Mouse (Mus musculus): ENCODE measurements around the gene Btbd10. TPM values are rescaled to one million over a fixed set of nuclear protein-coding genes. Genes with fewer than 3 reads are reported as not detected.
A peak's percentile ranks its signal among the peaks of the same experiment; 100 is the strongest.

The Btbd10 gene
- 10 to 100 TPM; 13.3 to 15.4 TPM for total RNA-seq (2021)
- 24.5 and 27.8 TPM in 2 replicates for polyA plus RNA-seq (2012; rRNA removed)
- long read RNA-seq, transcript Btbd10-201 (11 exons, 2,581 nt): major isoform, 5 of 15 reads
- long read RNA-seq, partial matches to known transcripts: 1 of 15 reads
- long read RNA-seq, other reads (novel, unspliced or antisense): 5 of 15 reads

GRCm38 (mm10) chr7:113368746-113369619 is at the start of gene Btbd10:
Gene Btbd10 (minus strand): TSS chr7:113369392.
- peak; percentile 99 for DNase-seq

DNA sequence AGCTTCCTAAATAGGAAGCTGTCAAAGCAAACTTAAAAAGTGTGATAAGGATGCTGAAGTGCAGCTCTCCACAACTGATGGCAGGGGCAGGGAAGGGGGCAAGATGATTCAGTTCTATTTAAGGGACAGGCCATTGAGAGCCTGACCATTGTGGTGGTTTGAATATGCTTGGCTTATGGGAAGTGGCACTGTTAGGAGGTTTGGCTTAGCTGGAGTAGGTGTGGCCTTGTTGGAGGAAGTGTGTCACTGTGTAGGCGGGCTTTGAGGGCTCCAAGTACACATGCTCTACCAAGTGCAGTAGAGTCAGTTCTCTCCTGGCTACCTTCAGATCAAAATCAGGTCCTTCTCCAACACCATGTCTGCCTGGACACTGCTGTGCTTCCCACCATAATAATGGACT is 47.3 kb upstream of the Btbd10 start:
- DNase-seq: no peak

- no peak for DNase-seq
Measured at GRCm38 (mm10) chr7:113415256-113415655, 46.1 kb upstream of the Btbd10 start.

- peak; percentile 8 for DNase-seq
Measured at GRCm38 (mm10) chr7:113408712-113409111, 39.5 kb upstream of the Btbd10 start.

- no peak for DNase-seq
Measured at GRCm38 (mm10) chr7:113398083-113398482, 28.9 kb upstream of the Btbd10 start.

DNA sequence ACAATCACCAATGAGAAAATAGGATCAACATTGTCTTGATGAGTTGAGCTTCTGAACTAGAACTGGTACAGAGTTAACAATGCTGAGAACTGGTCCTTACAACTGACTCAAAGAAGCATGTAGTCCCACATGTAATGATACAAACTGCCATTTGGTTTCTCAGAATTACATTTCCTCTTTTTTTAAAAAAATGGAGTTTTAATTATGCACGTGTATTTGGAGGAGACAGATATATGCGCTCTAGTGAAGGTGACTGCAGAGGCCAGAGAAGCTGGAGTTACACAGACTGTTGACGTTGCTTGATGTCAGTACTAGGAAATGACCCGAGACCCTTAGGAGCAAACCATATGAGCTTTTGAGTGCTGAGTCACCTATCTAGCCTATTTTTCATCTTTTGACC is 27.5 kb upstream of the Btbd10 start:
- DNase-seq: no peak

GRCm38 (mm10) chr7:113391619-113392018 is 22.4 kb upstream of the Btbd10 start:
- DNase-seq: no peak

DNA sequence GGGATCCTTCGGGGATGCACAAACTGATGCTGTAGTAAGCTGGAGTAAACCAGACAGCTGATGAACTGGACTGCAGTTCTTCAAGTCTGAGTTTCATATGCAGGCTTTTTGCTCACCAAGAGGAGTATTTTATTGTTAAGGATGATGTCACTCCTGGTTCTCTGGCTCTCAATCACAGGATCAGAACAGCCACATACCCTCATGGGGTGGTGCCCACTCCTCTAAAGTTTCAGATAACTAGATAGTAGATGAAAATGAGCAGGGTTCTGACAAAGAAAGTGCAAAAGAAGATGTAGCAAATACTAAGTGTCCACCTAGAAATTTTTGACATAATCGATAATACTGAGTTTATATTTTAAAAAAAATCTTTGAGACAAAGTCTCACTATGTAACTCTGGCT is 19.3 kb upstream of the Btbd10 start, which contains the start of gene Pth:
Gene Pth (minus strand): TSS at position 101 of the 400 bp plus-strand sequence.
- DNase-seq: no peak

DNA sequence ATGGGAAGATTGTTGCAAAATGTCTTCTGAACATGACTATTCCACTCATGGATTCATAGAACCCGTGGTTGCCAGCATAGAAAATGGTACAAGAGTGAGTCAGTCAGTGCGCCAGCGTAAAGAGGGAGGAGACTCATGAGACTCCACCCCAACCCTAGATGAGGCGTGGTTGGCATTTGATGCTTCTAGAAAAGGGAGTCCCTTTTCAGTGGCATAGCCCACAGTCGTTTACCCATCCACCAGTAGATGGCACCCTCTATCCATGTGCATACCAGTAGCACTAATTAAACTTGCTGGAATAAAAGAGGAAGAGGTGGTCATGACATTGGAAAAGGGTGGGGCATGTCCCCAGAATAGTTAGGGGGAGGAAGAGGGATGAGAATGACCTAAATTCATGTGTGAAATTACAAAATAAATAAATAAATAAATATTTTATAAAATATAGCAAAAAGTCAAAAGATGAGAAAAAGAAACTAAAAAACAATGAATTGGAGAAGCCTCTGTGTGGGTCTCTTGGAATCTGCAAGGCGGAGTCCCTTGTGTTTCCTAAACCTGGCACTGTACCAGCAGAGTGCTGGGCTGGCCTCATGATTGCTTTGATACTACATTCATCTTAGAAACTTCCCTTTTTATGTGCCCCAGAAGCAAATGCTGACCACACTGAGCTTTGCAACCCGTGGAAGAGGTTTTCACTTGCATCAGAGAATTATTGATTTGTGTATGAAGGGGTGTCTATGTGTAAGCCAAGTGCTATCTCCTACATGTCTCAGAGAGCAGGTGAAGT is 8.9 kb upstream of the Btbd10 start:
- peak; percentile 90 for DNase-seq

GRCm38 (mm10) chr7:113372682-113373081 is 3.5 kb upstream of the Btbd10 start:
- no peak for DNase-seq

DNA sequence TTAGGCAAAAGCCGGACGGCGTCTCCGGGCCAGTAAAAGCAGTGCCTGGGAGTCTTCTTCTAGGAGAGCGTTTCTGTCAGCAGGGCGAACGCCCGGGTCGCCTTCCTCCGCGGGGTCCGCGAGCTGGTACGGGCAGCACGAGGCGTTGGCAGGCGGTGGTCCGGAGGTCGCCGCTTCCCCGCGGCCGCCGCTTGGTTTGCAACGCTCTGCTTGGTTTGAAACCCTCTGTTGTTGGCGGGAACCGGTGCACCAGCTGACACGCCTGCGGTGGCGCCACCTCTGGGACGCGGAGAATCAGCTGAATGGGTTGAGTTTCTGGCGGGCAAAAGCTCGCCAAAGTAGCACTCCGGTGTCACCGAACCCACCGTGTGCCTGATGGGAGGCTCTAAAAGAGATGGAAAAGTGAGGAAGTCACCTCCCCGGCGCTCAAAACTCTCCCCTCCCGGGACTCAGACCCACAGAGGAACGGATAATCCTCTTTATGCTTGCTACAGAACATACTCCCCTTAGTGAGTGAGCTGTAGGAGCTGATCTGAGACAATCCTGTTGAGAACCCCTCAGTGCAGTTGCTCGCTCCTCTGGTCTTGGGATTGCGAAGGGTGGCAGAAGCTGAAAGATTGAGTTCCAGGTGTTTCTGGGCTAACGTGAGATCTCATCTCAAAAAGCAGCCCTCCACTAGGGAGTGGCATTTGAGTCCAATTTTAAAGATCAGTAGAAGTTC is 588 bp upstream of the Btbd10 start:
- DNase-seq: peak; percentile 86

DNA sequence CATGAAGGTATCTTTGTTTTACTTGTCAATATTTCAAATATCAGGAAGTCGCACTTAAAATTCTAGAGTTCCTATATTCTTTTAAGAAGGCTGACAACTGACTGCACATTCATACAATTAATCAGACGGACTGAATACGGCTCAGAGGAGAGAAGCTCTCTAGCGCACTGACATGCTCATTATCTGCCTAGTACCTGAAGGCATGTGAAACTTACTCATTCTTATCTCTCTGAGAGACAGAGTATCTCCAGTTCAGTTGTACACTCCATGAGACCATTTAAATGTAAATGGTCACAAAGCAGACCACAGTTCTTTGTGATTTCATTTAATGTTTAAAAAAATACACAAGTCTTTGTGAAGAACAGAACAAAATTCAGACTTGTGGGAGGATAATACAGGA is 1.8 kb downstream of the Btbd10 start:
- no peak for DNase-seq

DNA sequence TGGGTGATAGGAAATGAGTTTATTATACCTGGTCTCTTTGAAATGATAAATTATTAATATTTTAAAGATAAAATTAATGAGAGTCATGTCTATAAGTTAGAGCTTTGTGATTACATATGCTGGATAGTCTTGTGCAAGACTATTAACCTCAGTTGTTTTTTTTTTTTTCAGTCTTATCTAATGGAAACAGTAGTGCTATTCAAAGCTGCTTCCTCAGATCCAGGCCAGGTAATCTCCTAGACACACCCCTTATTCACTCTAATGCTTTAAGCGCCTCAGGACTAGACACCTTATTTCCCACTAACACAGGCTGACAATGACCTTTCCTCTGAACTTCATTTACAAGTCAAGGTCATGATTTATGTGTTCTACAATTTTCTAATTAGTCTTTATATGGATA is 20.1 kb downstream of the Btbd10 start:
- DNase-seq: no peak

- DNase-seq: no peak
Measured at GRCm38 (mm10) chr7:113347694-113348093, 21.5 kb downstream of the Btbd10 start.

DNA sequence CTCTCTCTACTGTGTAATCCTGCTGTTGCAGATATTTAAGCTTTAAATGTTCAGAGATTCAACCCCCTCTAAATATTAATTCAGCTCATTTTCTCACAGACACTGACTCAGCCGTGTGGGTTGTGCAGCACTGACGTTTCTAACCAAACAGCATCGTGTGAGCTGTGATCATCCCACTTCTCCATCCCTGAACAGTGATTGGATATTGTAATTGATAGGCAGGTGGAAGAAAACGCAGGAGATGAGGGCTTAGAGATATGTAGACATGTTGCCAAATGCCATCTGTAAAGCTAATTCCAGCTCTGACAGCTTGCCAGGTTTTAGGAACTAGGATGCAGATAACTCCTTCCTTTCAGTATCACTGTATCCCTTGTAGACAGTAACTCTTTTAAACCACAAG is 21.9 kb downstream of the Btbd10 start:
- DNase-seq: peak; percentile 1

GRCm38 (mm10) chr7:113335250-113335649 is 33.9 kb downstream of the Btbd10 start:
- DNase-seq: no peak

DNA sequence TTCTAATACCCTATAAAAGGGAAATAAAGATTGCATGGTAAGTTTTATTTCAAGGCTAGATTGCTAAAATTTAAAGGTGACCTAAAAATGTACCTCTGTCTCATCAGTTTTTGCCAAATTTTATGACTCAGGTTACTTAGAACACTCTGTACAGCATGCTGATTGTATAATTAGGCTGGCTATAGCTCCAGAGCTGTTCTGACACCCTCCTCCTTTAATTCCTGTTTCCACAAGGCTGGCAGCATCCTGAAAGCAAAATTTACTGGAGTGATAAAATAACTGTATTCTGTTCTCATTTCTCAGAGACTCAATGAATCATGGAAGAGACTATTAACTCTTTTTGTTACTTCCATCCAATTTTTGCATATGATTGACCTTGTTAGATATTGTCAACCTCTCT is 35.2 kb downstream of the Btbd10 start:
- DNase-seq: no peak

DNA sequence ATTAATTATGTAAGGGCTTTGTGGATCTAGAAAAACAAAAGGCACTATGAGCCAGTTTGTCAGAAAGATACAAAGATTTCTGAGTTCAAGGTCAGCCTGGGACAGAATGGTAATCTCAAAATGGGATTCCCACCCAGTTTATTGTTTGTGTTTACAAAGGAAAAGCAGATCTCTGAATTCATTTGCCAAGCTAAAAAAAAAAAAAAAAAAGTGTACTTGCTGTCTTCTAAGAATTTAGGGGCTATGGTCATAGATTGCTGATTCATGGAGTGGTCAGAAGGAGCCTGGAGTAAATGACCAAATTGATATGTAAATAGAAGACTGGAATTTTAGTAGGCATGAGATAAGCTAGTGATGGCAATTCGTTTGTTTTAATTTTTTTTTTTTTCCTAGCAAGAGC is 49.1 kb downstream of the Btbd10 start:
- DNase-seq: no peak

DNA sequence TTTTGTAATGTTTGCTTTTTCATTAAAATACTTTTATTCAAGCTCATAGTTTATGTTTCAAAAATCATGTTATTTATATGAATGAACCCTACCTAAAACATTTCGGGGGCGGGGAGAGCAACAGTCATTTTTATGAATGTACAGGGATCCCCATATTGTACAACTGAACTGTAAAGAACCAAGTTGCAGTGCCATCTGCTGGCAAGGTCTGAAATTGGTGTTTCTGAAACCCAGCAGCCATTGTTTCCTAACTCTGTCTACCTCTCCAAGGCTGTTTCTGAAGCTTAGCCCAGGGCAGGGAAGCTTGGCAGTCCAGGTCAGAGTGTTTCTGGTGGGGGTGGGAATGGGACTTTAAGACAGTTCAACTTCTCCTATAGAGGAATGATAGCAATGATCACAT is 57.4 kb downstream of the Btbd10 start:
- DNase-seq: peak; percentile 37

- no peak for DNase-seq
Measured at GRCm38 (mm10) chr7:113310136-113310535, 59.1 kb downstream of the Btbd10 start.

DNA sequence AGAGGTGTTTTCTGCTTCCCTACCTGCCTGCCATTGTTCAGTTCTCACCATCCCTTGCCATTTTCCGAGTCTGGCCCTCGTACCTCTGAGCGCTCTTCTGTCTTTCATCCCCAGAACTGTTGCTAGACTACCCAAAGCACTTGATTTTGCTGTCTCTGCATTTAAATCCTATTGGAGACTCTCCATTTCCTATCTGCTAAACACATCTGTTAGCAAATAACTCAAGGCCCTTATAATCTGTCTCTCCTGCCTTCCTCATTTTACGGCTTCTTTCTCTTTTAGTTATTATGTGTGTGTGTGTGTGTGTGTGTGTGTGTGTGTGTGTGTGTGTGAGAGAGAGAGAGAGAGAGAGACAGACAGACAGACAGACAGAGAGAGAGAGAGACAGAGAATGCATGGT is 71.4 kb downstream of the Btbd10 start:
- DNase-seq: no peak
